Mouse (Mus musculus): Measurements from ENCODE around the gene Defb26. TPM values are rescaled to one million over a fixed set of nuclear protein-coding genes. Genes with fewer than 3 reads are reported as not detected.

Gene Defb26
- polyA plus RNA-seq, 1 experiment = not detected

GRCm38 (mm10) chr2:152472434-152472833 lies 39.1 kb downstream of the Defb26 start:
- Histone ChIP-seq H3K4me3 (ENCODE audit: low read depth, low read length) (no peak overlapping the region), H3K27ac (ENCODE audit: insufficient read depth, low read depth, low read length) (no peak overlapping the region), H3K27me3 (ENCODE audit: control insufficient read depth, insufficient read depth, low read length) (no peaks in the 10 kb centered on the region; the same call in 1 of the 2 replicates), H3K4me1 (ENCODE audit: control insufficient read depth, insufficient read depth, insufficient read length, low read length) (no peaks in the 10 kb centered on the region), H3K36me3 (ENCODE audit: control insufficient read depth, insufficient read depth, low read length) (no peaks in the 10 kb centered on the region)
- TF ChIP-seq POLR2A (IDR thresholded peaks at IDR 0.05; ENCODE audit: low read depth, low read length) = no peak
- TF ChIP-seq CTCF (IDR thresholded peaks at IDR 0.05; ENCODE audit: extremely low read depth, insufficient read length, insufficient replicate concordance, low read depth, low read length) = no peak
- 13% methylated on average over 3 of the region's 3 CpGs for WGBS

- Histone ChIP-seq H3K4me3 (ENCODE audit: low read depth, low read length) (no peak overlapping the region), H3K36me3 (ENCODE audit: control insufficient read depth, insufficient read depth, low read length) (no peaks in the 10 kb centered on the region), H3K27ac (ENCODE audit: insufficient read depth, low read depth, low read length) (no peak overlapping the region), H3K4me1 (ENCODE audit: control insufficient read depth, insufficient read depth, insufficient read length, low read length) (no peaks in the 10 kb centered on the region), H3K27me3 (ENCODE audit: control insufficient read depth, insufficient read depth, low read length) (no peaks in the 10 kb centered on the region; the same call in 1 of the 2 replicates)
- TF ChIP-seq POLR2A (IDR thresholded peaks at IDR 0.05; ENCODE audit: low read depth, low read length) = no peak
- TF ChIP-seq CTCF (IDR thresholded peaks at IDR 0.05; ENCODE audit: extremely low read depth, insufficient read length, insufficient replicate concordance, low read depth, low read length) = no peak
- WGBS = 26% methylated on average over 7 of the region's 7 CpGs
Observed at GRCm38 (mm10) chr2:152470973-152471372, 40.5 kb downstream of the Defb26 start.

- WGBS = 93% methylated on average over 3 of the region's 3 CpGs
- H3K4me1 ChIP-seq (ENCODE audit: control insufficient read depth, insufficient read depth, insufficient read length, low read length) = no peaks in the 10 kb centered on the region
- no peak within 1 kb of the TSS for H3K27ac ChIP-seq (ENCODE audit: insufficient read depth, low read depth, low read length)
- no peak within 1 kb of the TSS for H3K4me3 ChIP-seq (ENCODE audit: low read depth, low read length)
- TF ChIP-seq CTCF (IDR thresholded peaks at IDR 0.05; ENCODE audit: extremely low read depth, insufficient read length, insufficient replicate concordance, low read depth, low read length) (no peak), POLR2A (IDR thresholded peaks at IDR 0.05; ENCODE audit: low read depth, low read length) (no peak)
- H3K36me3 ChIP-seq (ENCODE audit: control insufficient read depth, insufficient read depth, low read length) = no peaks in the 10 kb centered on the region
- no peaks in the 10 kb centered on the region for H3K27me3 ChIP-seq (ENCODE audit: control insufficient read depth, insufficient read depth, low read length)
Observed at GRCm38 (mm10) chr2:152464570-152465150, 46.8 kb downstream of the Defb26 start, which contains the start of gene Defb23. Gene Defb23 (minus strand): TSS chr2:152464620.

GRCm38 (mm10) chr2:152459241-152459640 lies 52.3 kb downstream of the Defb26 start:
- Histone ChIP-seq H3K27ac (ENCODE audit: insufficient read depth, low read depth, low read length) (no peak overlapping the region), H3K4me3 (ENCODE audit: low read depth, low read length) (no peak overlapping the region), H3K4me1 (ENCODE audit: control insufficient read depth, insufficient read depth, insufficient read length, low read length) (no peaks in the 10 kb centered on the region), H3K27me3 (ENCODE audit: control insufficient read depth, insufficient read depth, low read length) (no peaks in the 10 kb centered on the region), H3K36me3 (ENCODE audit: control insufficient read depth, insufficient read depth, low read length) (no peaks in the 10 kb centered on the region)
- 53% methylated on average over 13 of the region's 13 CpGs for WGBS
- no peak for TF ChIP-seq POLR2A (IDR thresholded peaks at IDR 0.05; ENCODE audit: low read depth, low read length)
- no peak for TF ChIP-seq CTCF (IDR thresholded peaks at IDR 0.05; ENCODE audit: extremely low read depth, insufficient read length, insufficient replicate concordance, low read depth, low read length)

Other genes with a start within 250 kb of the Defb26 start
- 23.4 and 49.6 TPM in 2 replicates for gene Tbc1d20, start 217.9 kb downstream of the Defb26 start, polyA plus RNA-seq (2012; rRNA removed)
- gene Rbck1, start 179.0 kb downstream of the Defb26 start, polyA plus RNA-seq (2012; rRNA removed) = 185 and 340 TPM in 2 replicates
- gene Trib3, start 167.7 kb downstream of the Defb26 start, polyA plus RNA-seq (2012; rRNA removed) = 5.1 and 23.5 TPM in 2 replicates
- 0.36 and 0.51 TPM in 2 replicates for gene Nrsn2, start 135.1 kb downstream of the Defb26 start, polyA plus RNA-seq (2012; rRNA removed)
- 1.8 and 3.2 TPM in 2 replicates for gene Sox12, start 113.6 kb downstream of the Defb26 start, polyA plus RNA-seq (2012; rRNA removed)
- 0.77 and 1.9 TPM in 2 replicates for gene Zcchc3, start 96.7 kb downstream of the Defb26 start, polyA plus RNA-seq (2012; rRNA removed)
- not detected in 2 replicates for gene 6820408C15Rik, start 96.1 kb downstream of the Defb26 start, polyA plus RNA-seq (2012; rRNA removed)
- gene Defb23, start 47.1 kb downstream of the Defb26 start, polyA plus RNA-seq (2012; rRNA removed) = not detected in 2 replicates
- not detected in 2 replicates for gene Defb20, start 34.6 kb downstream of the Defb26 start, polyA plus RNA-seq (2012; rRNA removed)
- not detected in 2 replicates for gene Defb22, start 21.6 kb downstream of the Defb26 start, polyA plus RNA-seq (2012; rRNA removed)
- gene Defb28, start 6.6 kb upstream of the Defb26 start, polyA plus RNA-seq (2012; rRNA removed) = not detected in 2 replicates
- not detected in 2 replicates for gene Defb29, start 28.4 kb upstream of the Defb26 start, polyA plus RNA-seq (2012; rRNA removed)
- gene Gm17416, start 57.6 kb upstream of the Defb26 start, polyA plus RNA-seq (2012; rRNA removed) = not detected in 2 replicates
- gene Defb21, start 61.1 kb upstream of the Defb26 start, polyA plus RNA-seq (2012; rRNA removed) = not detected in 2 replicates
- not detected in 2 replicates for gene Defb19, start 68.6 kb upstream of the Defb26 start, polyA plus RNA-seq (2012; rRNA removed)
- not detected in 2 replicates for gene Defb45, start 87.7 kb upstream of the Defb26 start, polyA plus RNA-seq (2012; rRNA removed)
- gene Defb36, start 92.6 kb upstream of the Defb26 start, polyA plus RNA-seq (2012; rRNA removed) = not detected in 2 replicates
- not detected in 2 replicates for gene Defb25, start 111.4 kb upstream of the Defb26 start, polyA plus RNA-seq (2012; rRNA removed)
- 3.5 and 4.7 TPM in 2 replicates for gene Rem1, start 115.3 kb upstream of the Defb26 start, polyA plus RNA-seq (2012; rRNA removed)
- gene H13, start 157.8 kb upstream of the Defb26 start, polyA plus RNA-seq (2012; rRNA removed) = 152 and 199 TPM in 2 replicates
- gene Mcts2, start 175.3 kb upstream of the Defb26 start, polyA plus RNA-seq (2012; rRNA removed) = 1.3 and 1.7 TPM in 2 replicates
- 585 and 916 TPM in 2 replicates for gene Id1, start 224.6 kb upstream of the Defb26 start, polyA plus RNA-seq (2012; rRNA removed)
- 0.50 and 1.7 TPM in 2 replicates for gene Cox4i2, start 242.5 kb upstream of the Defb26 start, polyA plus RNA-seq (2012; rRNA removed)